Mouse (Mus musculus) cerebellum, adult 8-10 months (tissue): ENCODE measurements at regions not wholly inside any gene's neighbourhood (a gene's known extent, or its start where the extent isn't known, plus 50 kb on each side); places are given as distances from the start of the nearest gene placed in this dataset.
A peak's percentile ranks its signal among the peaks of the same experiment; 100 is the strongest.

Source experiments
- DNase-seq: peaks from one replicate; pipeline ENCODE4 v3.0.0; 2022

DNA sequence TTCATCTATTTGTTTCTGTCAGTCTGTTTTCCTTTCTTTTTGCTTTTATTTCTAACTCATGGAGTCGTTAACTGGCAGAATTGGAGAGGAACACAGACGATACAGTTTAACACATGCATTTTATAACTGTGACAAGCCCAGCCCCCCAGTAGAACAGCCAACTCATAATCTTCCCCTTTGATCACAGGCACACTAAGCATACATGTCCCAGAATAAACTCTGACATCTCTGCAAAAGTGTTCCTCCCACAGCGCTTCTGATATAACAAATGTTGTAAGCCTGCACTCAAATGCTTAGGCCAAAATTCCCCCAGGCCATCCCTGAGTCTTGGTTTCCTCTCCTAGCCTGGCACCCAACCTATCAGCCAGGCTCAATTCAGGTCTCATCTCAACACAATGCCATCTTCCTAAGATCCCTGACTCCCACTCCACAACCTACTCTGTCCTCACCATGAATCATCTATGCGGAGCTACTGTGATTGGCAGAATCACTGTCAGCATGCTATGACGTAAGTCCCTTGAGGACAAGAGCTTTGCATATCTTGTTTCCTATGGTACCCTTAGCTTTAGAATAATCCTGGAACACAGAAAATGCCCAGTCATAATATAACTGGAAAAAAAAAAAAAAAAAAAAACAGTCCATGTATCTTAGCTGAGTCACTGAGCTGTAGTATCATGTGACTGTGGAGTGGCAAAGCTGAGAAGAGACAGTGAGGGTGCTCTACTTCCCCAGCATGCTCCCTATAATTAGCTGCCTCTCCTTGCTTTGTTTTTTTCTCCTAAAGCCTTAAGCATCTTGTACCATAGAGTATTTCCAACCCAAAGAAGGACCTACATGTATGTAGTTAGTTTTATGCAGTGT lies 146.7 kb downstream of the Plk2 start:
- DNase-seq = no peak

DNA sequence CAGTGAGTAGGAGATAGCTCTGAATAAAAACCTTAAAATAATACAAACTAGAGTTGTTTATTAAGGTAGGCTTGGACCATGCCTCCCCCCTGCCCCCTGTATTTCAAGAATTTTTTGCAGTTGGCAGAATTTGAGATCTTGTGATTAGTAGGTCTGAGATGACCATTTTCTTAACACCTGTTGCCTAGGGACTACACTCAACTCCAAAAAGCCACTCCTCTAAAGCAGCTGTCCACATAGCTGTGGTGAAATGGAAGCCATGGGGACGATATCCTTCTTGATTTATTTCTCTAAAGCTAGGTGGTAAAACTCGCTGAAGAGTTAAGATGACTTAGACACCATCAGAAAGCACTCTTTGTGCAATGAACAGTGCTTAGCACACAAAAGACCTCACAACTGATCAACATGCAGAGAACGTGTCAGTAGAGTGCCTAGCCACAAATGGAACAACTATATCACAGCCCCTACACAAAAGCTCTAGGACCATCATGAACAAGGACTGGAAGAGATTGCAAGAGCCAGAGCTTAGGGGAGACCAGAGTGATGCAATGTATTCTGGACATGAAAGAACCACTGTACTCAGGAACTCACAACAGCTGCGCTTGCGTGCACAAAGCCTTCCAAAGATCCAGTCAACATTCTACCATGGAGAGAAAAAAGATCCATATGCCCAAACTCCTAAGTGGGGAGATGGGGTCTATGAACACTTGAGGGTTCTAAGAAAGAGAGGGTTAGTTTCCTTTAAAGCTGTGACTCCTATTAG lies 147.6 kb downstream of the Plk2 start:
- DNase-seq = no peak

DNA sequence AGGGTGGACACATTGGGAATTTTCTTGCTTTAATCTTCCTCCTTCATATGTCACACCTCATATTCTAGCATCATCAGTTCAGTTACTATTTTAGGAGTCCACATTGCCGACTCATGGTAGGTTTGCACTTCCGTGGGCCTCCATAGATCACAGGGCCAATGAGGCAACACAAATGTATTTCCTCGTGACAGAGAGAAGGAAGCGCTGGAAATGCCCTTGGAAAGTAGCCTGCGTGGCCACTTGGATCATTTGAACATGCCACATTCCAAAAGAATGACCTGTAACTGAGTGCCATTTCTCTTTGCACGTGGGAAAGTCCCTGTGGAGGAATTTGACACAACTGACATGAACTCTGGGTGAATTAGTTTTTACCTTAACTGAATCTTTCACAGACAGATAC lies 150.6 kb downstream of the Plk2 start:
- no peak for DNase-seq

DNA sequence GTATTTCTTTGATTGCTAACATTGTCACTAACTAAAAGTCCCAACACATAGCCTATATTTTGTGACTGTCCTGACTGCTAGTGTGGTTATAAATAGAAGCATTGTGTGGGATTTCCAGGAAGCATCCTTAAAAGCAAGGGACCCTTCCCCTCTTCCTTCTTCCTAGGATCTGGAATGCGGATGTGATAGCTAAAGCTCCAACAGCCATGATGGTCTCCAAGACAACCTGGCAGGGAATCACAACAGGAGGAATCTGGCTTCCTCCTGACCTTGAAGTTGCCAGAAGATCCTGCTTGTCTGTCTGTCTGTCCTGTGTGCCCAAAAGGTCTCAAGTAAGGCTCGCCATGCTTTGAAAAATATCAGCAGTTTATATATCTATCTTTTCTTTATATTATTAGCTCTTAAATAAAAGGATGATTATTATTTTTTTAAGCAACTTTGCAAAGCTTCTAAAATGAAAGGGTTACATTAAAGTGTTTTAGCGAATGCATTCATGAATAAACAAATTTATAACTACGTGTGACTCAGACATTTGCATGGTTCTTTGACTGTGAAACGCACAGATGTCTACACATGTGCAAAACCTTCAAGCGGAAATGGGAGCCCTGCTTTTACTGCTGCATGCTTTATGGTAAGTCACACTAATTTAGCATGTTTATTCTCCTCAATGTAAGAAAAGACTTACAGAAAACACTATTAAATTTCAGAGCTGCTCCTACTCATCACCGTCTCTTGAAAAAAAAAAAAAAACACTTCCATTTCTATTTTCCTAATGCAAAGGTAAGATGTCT lies 160.9 kb downstream of the Plk2 start:
- no peak for DNase-seq

- no peak for DNase-seq
Measured at GRCm38 (mm10) chr13:110556355-110557095, 161.7 kb downstream of the Plk2 start.

DNA sequence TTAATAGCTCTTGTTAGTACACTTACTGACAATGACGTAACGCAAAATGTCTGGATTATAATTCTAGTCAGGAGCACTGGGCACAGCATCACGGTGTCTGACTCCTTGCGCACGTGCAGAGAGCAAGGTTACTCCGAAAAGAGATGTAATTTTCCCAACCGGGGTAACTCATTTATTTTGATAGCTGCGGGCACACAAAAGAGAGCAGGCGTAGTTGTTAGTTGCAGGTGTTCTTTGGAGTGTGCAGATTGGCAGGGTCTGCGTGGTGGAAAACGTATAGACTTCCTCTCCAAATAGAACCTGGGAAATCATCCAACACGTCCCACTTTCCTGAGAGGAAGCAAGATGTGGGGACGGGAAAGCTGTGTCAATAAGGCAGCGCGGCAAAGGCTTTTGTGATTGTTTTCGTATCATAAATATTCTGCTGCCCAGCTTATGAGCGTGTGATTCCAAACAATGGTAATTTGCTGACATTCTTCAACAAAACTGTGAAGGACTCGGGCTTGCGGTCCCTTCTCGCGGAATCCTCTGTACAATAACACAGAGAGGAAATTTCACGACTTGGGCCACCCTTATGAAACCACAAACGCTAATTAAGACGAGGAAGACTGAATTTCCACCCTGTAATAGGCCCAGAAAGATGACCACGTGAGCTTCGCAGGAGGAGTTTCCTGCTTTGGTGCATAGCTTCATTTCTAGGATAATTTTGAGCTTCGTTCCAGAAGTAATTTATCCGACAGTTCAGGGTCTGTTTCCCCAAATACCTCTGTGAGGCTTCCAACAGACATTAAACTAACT lies 163.3 kb downstream of the Plk2 start:
- peak; percentile 3 for DNase-seq

- no peak for DNase-seq
Measured at GRCm38 (mm10) chr13:110560566-110560965, 165.7 kb downstream of the Plk2 start.

DNA sequence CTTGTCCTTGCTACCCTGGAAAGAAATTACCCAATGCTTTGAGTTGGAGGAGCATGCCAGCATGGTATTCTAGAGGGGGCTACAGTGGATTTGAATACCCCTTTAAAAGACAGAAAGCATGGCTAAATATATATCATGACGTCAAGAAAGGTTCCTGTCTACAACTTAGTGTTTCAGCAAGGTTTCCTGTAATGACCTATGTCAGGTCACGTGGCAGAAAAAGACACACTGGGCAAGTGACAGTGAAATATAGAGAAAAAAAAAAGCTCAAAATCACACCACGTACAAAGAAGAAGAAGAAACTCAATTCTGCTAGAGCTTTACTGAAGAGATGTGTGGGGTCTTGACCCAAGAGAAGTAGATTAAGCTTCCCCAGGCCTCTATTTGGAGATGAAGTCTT lies 167.7 kb downstream of the Plk2 start:
- DNase-seq = no peak

DNA sequence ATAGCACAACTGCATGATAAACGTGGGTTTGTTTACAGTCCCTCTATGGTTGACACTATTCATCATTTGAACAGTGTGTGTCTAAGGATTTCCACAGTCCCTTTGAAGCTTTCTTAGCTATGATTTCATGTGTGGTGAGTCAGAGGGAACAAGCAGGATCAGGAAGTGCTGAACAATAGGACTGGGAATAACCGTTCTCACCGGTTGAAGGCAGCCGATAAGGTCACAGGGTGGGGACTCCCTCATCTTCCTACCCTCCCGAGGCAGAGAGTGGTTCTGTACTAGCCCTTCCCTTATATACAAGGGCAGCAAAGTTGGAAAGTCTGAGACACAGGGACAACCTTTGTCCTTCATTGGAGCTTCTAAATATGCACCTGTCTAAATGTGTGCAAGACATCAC lies 168.1 kb downstream of the Plk2 start:
- no peak for DNase-seq

DNA sequence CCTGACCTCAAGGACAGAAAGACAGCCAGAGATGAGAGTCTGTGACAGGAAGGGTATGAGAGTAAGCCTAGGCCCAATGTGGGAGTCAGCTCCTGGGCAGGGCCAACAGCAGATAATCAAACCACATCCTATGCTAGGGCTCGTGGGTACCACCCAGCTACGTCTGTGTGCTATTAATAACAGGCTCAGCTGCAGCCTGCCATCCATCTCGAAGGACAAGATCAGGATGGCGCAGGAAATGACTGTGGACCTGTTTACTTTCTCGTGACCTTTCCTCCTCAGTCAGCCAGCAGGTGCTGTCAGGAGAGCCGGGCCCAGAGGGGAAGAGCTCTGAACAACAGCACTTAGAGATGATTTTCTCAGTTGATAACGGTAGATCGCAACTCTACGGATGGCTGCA lies 169.1 kb downstream of the Plk2 start:
- no peak for DNase-seq

DNA sequence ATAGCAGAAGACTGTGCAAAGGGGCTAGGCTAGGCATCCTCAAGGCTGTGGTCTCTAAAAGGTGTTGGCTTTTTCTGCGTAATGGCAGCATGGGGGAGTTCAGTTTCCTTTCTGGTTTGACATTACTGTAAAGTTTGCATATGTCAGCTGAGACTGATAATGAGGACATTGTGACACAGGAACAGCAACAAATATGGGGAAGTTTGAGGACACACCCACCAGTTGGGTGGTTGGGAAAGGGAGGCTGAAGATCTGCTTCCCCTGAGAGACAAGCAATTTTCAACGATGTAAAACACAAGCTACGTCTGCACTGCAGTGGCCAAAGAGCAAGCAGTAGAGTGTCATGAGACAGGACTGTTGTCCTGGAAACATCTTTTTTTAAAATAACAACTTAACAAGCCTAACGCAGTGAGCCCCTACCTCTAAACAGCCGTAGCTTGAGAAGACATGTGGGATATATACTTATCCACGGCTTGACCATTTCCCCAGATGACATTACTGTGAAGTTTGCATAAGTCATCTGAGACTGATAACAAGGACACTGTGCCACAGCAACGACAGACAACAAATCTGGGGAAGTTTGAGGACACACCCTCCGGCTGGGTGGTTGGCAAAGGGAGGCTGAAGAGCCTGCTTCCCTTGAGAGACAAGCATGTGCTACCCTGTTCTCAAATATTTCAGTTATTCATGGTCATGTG lies 173.8 kb downstream of the Plk2 start:
- no peak for DNase-seq

- DNase-seq = no peak
Measured at GRCm38 (mm10) chr13:110569180-110569512, 174.3 kb downstream of the Plk2 start.

GRCm38 (mm10) chr13:110570386-110570785 lies 175.5 kb downstream of the Plk2 start:
- DNase-seq = no peak

DNA sequence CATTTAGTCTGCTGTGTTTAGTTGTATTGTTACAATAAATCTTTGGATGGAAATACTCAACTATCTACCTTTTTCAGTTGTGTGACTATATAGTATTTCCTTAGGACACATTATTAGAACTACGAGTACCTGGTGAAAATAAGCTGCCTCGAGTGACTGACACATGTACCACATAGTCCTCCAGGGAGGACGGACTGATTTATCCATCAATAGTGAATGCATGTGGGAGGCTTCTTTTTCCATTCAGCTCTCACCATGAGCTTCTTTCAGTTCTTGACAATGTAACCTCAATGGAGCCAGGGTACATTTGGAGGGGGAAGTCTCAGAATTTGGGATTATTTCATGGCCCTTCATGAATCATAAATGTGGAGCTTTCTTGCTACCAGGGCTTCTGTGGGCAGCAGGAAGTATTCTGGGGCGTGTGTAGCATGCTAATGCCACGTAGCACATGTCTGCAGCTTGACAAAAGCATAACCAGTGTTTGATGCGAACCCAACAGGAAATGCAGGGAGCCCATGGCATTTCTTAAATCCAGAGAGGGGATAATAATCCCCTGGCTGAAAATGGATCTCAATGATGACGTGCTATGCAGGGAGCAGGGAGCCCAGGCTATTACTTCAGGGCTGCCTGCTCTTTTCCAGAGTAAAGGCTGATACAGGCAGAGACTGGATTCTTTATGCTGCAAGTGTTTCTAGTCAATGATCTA lies 178.7 kb downstream of the Plk2 start:
- DNase-seq = no peak

DNA sequence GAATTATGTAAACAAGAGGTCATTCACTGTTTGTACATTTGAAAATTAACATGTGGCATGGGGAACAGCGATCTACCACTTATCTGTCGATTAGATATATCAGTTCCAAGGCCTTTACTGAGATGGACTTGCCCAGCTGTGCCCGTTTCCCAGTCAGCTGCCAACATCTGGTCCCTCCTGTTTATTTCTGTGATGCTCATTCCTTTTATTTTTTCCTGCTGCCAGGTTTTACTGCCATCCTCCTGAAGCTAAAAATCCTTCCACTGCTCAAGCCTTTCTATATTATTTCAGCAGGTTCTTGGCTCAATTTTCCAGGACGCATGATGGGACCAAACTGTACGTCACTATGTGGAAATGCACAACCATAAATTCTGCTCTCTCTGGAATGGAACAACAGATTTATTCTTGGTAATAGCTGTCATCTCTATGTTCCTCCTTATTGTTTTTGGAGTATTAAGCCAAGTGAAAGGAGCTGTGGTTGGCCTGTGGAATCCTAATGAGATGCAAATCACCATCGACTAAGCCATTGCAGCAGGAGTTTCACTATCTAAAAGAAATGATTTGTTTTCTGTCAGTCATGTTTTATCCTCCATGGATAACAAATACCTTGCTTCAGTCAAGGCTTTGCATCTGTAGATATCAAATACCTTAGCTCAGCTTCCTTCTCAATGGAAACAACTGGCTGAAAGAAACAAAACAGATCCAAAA lies 180.1 kb downstream of the Plk2 start:
- DNase-seq = no peak

DNA sequence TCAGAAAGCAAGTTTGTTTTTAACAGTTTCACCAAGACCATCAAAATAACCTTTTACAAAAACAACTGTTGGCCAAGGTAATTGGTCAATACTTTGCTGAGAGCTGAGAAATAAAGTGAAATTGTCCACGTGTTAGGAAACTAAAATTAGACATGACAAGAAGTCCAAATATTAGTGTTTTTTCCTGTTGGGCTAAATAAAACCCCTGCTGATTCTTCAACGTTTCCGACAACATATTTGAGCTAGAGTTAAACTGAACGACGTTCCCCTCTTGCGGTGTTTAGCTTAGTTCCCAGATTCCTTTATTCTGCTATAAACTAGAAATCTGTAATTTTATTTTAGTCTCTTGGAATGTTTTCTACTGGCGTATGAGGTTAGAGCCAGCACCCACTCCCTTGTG lies 183.3 kb downstream of the Plk2 start:
- DNase-seq = no peak

GRCm38 (mm10) chr13:110580166-110580565 lies 185.3 kb downstream of the Plk2 start:
- DNase-seq = no peak

DNA sequence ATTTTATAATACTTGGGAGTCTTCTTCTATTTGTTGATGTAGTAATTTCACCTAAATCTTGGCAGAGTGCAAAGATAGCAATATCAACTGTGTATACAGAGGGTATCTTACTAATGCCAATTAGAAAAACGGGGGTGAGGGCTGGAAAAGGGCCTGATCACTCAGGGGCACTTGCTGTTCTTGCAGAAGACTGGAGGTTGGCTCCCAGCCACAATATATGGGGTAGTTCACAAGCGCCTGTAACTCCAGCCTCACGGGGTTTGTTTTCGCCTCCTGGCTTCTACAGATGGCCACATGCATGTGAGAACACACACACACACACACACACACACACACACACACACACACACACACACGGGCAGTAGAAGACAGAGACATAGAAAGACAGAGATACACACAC lies 185.7 kb downstream of the Plk2 start:
- no peak for DNase-seq

GRCm38 (mm10) chr13:110584765-110585164 lies 189.9 kb downstream of the Plk2 start:
- DNase-seq = no peak

GRCm38 (mm10) chr13:110594630-110595029 lies 199.8 kb downstream of the Plk2 start:
- DNase-seq = no peak
